Mouse (Mus musculus): Measurements from ENCODE around the gene Rhox3g. TPM values are rescaled to one million over a fixed set of nuclear protein-coding genes. Genes with fewer than 3 reads are reported as not detected.

Rhox3g gene
- not detected in 2 replicates for polyA plus RNA-seq (2015; fragmentation: Nextera tagmentation; extraction: Ambion mirVana)

DNA sequence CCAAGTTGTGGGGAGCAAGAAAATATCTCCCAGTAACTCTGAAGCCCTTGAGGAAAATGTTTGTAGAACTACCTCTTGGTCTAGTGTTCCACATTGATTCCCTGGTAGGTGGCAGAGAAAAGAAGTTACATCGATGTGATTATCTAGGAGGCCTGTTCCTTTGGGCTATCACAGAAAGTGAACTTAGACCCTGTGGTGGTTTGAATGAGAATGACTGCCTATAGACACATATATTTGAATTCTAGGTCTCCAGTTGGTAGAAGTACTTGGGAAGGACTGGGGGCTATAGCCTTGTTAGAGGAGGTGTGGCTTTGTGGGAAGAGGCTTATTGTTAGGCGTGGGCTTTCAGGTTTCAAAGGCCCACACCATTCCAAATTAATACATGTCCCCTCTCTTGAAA is at the start of gene Rhox3g:
Gene Rhox3g, minus strand, starts transcription at position 101 of the 400 bp plus-strand sequence.

DNA sequence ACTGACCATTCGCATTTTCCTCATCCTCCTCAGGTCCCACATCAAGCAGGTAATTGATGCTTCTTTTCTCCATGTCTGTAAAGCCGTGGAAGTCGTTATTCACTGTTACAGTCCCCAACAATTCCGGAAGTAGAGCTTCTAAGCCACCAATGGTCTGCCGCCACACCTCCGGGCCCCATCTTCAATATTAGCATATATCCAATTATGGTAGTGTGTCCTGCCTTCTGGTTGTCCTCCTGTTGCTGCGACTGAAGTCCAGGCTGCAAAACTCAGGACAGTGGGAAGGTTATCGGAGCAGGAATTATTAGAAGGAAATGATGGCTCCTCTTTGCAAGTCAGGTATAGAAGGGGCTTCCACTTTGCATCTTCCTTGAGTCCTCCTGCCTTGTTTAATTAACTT is 44.8 kb upstream of the Rhox3g start, which contains the start of gene Rhox2h:
Gene Rhox2h, minus strand, starts transcription at position 101 of the 400 bp plus-strand sequence.

DNA sequence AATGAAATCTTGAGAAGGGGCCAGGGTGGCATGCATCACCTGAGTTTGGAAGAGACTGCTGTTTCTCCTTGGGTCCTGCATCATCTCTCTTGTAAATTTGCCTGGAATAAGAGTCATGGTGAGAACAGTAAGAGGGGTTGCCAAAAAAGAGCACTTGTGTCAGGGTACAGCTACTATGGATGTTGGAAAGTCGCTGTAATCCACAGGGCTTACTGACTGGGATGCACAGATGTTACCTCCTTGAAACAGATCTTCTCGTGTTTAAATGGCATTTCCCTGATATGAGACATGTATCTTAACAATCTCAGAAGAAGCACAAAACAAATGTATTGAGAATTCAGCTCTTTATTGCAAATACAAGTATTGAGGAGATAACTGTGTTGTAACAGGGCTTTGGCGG is 40.3 kb upstream of the Rhox3g start, which contains the start of gene Rhox3h:
Gene Rhox3h, minus strand, starts transcription at position 101 of the 400 bp plus-strand sequence.

DNA sequence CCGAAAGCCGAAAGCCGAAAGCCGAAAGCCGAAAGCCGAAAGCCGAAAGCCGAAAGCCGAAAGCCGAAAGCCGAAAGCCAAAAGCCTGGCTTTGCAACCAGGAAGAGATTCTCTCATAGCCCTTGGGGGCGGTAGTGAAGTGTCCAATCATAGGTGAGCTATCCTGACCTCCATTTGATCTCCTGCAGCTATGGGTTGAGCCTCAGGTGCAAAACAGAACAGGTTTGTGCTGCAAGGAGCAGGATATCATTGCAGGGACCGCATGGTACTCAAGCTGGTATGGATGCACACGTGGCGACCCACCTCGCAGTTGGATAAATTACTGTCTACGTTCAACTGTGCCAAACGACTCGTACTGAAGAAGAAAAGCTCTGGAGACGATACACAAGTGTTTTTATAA is 22.8 kb upstream of the Rhox3g start, which contains the start of gene Rhox4g:
Gene Rhox4g, minus strand, starts transcription at position 101 of the 400 bp plus-strand sequence.

DNA sequence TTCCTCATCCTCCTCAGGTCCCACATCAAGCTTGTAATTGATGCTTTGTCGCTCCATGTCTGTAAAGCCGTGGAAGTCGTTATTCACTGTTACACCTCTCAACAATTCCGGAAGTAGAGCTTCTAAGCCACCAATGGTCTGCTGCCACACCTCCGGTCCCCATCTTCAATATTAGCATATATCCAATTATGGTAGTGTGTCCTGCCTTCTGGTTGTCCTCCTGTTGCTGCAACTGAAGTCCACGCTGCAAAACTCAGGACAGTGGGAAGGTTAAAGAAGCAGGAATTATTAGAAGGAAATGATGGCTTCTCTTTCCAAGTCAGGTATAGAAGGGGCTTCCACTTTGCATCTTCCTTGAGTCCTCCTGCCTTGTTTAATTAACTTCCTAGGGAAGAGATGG is 15.0 kb upstream of the Rhox3g start, which contains the start of gene Rhox2g:
Gene Rhox2g, minus strand, starts transcription at position 101 of the 400 bp plus-strand sequence.

DNA sequence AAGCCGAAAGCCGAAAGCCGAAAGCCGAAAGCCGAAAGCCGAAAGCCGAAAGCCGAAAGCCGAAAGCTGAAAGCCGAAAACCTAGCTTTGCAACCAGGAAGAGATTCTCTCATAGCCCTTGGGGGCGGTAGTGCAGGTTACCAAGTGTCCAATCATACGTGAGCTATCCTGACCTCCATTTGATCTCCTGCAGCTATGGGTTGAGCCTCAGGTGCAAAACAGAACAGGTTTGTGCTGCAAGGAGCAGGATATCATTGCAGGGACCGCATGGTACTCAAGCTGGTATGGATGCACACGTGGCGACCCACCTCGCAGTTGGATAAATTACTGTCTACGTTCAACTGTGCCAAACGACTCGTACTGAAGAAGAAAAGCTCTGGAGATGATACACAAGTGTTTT is 20.8 kb downstream of the Rhox3g start, which contains the start of gene Rhox4f:
Gene Rhox4f, minus strand, starts transcription at position 101 of the 400 bp plus-strand sequence.

DNA sequence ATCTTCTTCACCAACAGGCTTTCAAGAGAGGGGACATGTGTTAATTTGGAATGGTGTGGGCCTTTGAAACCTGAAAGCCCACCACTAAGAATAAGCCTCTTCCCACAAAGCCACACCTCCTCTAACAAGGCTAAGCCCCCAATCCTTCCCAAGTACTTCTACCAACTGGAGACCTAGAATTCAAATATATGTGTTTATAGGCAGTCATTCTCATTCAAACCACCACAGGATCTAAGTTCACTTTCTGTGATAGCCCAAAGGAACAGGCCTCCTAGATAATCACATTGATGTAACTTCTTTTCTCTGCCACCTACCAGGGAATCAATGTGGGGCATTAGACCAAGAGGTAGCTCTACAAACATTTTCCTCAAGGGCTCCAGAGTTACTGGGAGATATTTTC is 47.7 kb downstream of the Rhox3g start, which contains the start of gene Rhox3f:
Gene Rhox3f, plus strand, starts transcription at position 301 of the 400 bp plus-strand sequence.

Other genes starting within 250 kb of the Rhox3g start
- gene Rhox3a2, start 248.6 kb downstream of the Rhox3g start, polyA plus RNA-seq (2015; fragmentation: Nextera tagmentation; extraction: Ambion mirVana), result not detected in 2 replicates
- gene Rhox4a2, start 237.8 kb downstream of the Rhox3g start, polyA plus RNA-seq (2015; fragmentation: Nextera tagmentation; extraction: Ambion mirVana), result not detected in 2 replicates
- gene Rhox2b, start 216.5 kb downstream of the Rhox3g start, polyA plus RNA-seq (2015; fragmentation: Nextera tagmentation; extraction: Ambion mirVana), result not detected in 2 replicates
- not detected in 2 replicates for gene Rhox4b, start 196.1 kb downstream of the Rhox3g start, polyA plus RNA-seq (2015; fragmentation: Nextera tagmentation; extraction: Ambion mirVana)
- not detected in 2 replicates for gene Rhox2c, start 174.9 kb downstream of the Rhox3g start, polyA plus RNA-seq (2015; fragmentation: Nextera tagmentation; extraction: Ambion mirVana)
- gene Rhox3c, start 170.0 kb downstream of the Rhox3g start, polyA plus RNA-seq (2015; fragmentation: Nextera tagmentation; extraction: Ambion mirVana), result not detected in 2 replicates
- not detected in 2 replicates for gene Rhox4c, start 148.3 kb downstream of the Rhox3g start, polyA plus RNA-seq (2015; fragmentation: Nextera tagmentation; extraction: Ambion mirVana)
- gene Rhox2d, start 135.2 kb downstream of the Rhox3g start, polyA plus RNA-seq (2015; fragmentation: Nextera tagmentation; extraction: Ambion mirVana), result not detected in 2 replicates
- not detected in 2 replicates for gene Rhox4d, start 114.3 kb downstream of the Rhox3g start, polyA plus RNA-seq (2015; fragmentation: Nextera tagmentation; extraction: Ambion mirVana)
- not detected in 2 replicates for gene Rhox2e, start 98.2 kb downstream of the Rhox3g start, polyA plus RNA-seq (2015; fragmentation: Nextera tagmentation; extraction: Ambion mirVana)
- not detected in 2 replicates for gene Rhox3e, start 86.6 kb downstream of the Rhox3g start, polyA plus RNA-seq (2015; fragmentation: Nextera tagmentation; extraction: Ambion mirVana)
- gene Rhox4e, start 71.2 kb downstream of the Rhox3g start, polyA plus RNA-seq (2015; fragmentation: Nextera tagmentation; extraction: Ambion mirVana), result not detected in 2 replicates
- gene Rhox2f, start 57.2 kb downstream of the Rhox3g start, polyA plus RNA-seq (2015; fragmentation: Nextera tagmentation; extraction: Ambion mirVana), result not detected in 2 replicates
- gene Rhox3f, start 47.6 kb downstream of the Rhox3g start, polyA plus RNA-seq (2015; fragmentation: Nextera tagmentation; extraction: Ambion mirVana), result not detected in 2 replicates
- gene Rhox4f, start 20.9 kb downstream of the Rhox3g start, polyA plus RNA-seq (2015; fragmentation: Nextera tagmentation; extraction: Ambion mirVana), result not detected in 2 replicates
- gene Rhox2g, start 14.9 kb upstream of the Rhox3g start, polyA plus RNA-seq (2015; fragmentation: Nextera tagmentation; extraction: Ambion mirVana), result not detected in 2 replicates
- not detected in 2 replicates for gene Rhox4g, start 22.7 kb upstream of the Rhox3g start, polyA plus RNA-seq (2015; fragmentation: Nextera tagmentation; extraction: Ambion mirVana)
- gene Rhox3h, start 40.2 kb upstream of the Rhox3g start, polyA plus RNA-seq (2015; fragmentation: Nextera tagmentation; extraction: Ambion mirVana), result not detected in 2 replicates
- gene Rhox2h, start 44.7 kb upstream of the Rhox3g start, polyA plus RNA-seq (2015; fragmentation: Nextera tagmentation; extraction: Ambion mirVana), result not detected in 2 replicates
- gene Rhox5, start 176.2 kb upstream of the Rhox3g start, polyA plus RNA-seq (2015; fragmentation: Nextera tagmentation; extraction: Ambion mirVana), result 0.35 and 0.75 TPM in 2 replicates
- not detected in 2 replicates for gene Rhox6, start 198.3 kb upstream of the Rhox3g start, polyA plus RNA-seq (2015; fragmentation: Nextera tagmentation; extraction: Ambion mirVana)
- gene Rhox7a, start 203.1 kb upstream of the Rhox3g start, polyA plus RNA-seq (2015; fragmentation: Nextera tagmentation; extraction: Ambion mirVana), result not detected in 2 replicates